Mouse (Mus musculus): Measurements from ENCODE around the gene Msh4. TPM values are rescaled to one million over a fixed set of nuclear protein-coding genes. Genes with fewer than 3 reads are reported as not detected.
"Not testable (repeated sequence)": the region's sequence is repeated elsewhere in the genome, so short reads cannot be mapped to it uniquely, and the experiment has no call there.

Msh4 gene
- polyA plus RNA-seq, 1 experiment from 2014 or later, result 0.11 TPM

- H3K4me2 ChIP-seq, result no peak overlapping the region
- no peak overlapping the region for H3K27ac ChIP-seq (ENCODE audit: low read depth, low read length)
- no peaks in the 10 kb centered on the region for H3K4me1 ChIP-seq (replicated peaks; ENCODE audit: control insufficient read depth, insufficient read depth, low read length)
- no peak overlapping the region for H3K9ac ChIP-seq (ENCODE audit: low read depth, low read length)
- no peaks in the 10 kb centered on the region for H3K9me3 ChIP-seq (ENCODE audit: control insufficient read depth, low read length)
- no peaks in the 10 kb centered on the region for H3K36me3 ChIP-seq (ENCODE audit: control insufficient read depth, insufficient read depth, low read length)
- DNase-seq (ENCODE audit: low spot score) (no peak), ATAC-seq (replicated peaks; ENCODE audit: low FRiP score) (no peak)
- no peak overlapping the region for H3K4me3 ChIP-seq (ENCODE audit: low read depth, low read length)
- no peaks in the 10 kb centered on the region for H3K27me3 ChIP-seq (replicated peaks; ENCODE audit: control insufficient read depth, insufficient read depth, low read length)
- WGBS, result 74% methylated on average over 14 of the region's 14 CpGs
Observed at GRCm38 (mm10) chr3:153867149-153868136, 38.5 kb downstream of the Msh4 start.

DNA sequence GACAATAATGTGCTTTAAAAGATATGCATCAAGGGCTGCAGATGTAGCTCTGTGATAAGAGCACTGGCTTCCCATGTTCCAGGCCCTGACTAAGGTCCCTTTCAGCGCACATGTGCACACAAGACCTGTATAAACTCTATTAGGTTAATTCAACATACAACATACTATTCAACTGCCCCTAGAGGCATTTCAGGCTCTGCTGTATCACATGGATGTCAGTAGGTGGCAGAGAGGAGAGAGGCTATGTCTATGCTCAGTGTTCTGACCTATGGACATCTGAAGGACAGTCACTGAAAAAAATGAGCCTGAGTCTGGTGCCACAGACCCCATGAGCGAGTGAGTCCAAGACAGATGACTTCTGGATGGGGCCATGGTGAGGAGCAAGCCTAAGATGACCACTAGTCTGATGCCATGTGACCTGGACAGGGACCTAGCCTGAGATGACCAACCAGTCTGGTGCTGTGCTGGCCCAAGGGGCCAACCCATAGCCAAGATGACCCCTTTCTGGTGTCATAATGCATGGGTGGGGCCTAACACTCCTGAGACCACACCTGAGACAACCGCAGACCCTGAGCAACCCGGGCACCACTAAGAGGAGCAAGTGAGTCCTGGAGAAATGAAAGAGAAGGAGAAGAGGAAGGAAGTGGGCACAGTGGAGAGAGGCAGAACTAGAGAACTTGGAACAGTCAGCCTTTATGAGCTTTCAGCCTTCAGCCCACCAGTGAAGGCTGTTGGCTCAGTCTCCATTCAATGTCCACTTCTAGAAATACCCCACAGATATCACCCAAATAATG, 41.1 kb downstream of the Msh4 start:
- Histone ChIP-seq H3K27ac (ENCODE audit: low read depth, low read length) (no peak overlapping the region), H3K36me3 (ENCODE audit: control insufficient read depth, insufficient read depth, low read length) (no peaks in the 10 kb centered on the region), H3K4me1 (replicated peaks; ENCODE audit: control insufficient read depth, insufficient read depth, low read length) (no peaks in the 10 kb centered on the region; the same call in 1 of the 2 replicates), H3K4me2 (no peak overlapping the region), H3K4me3 (ENCODE audit: low read depth, low read length) (no peak overlapping the region), H3K9ac (ENCODE audit: low read depth, low read length) (no peak overlapping the region), H3K27me3 (replicated peaks; ENCODE audit: control insufficient read depth, insufficient read depth, low read length) (no peaks in the 10 kb centered on the region), H3K9me3 (ENCODE audit: control insufficient read depth, low read length) (no peaks in the 10 kb centered on the region)
- WGBS, result 62% methylated on average over 4 of the region's 4 CpGs
- DNase-seq (ENCODE audit: low spot score) (no peak), ATAC-seq (replicated peaks; ENCODE audit: low FRiP score) (peak; percentile 41)

GRCm38 (mm10) chr3:153863816-153864215, 42.1 kb downstream of the Msh4 start:
- H3K27ac ChIP-seq (ENCODE audit: low read depth, low read length), result no peak overlapping the region
- no peaks in the 10 kb centered on the region; the same call in none of the 2 replicates for H3K4me1 ChIP-seq (replicated peaks; ENCODE audit: control insufficient read depth, insufficient read depth, low read length)
- 70% methylated on average over 2 of the region's 2 CpGs for WGBS
- H3K27me3 ChIP-seq (replicated peaks; ENCODE audit: control insufficient read depth, insufficient read depth, low read length), result no peaks in the 10 kb centered on the region
- H3K4me2 ChIP-seq, result no peak overlapping the region
- H3K36me3 ChIP-seq (ENCODE audit: control insufficient read depth, insufficient read depth, low read length), result no peaks in the 10 kb centered on the region
- no peaks in the 10 kb centered on the region for H3K9me3 ChIP-seq (ENCODE audit: control insufficient read depth, low read length)
- H3K4me3 ChIP-seq (ENCODE audit: low read depth, low read length), result no peak overlapping the region
- no peak for ATAC-seq (replicated peaks; ENCODE audit: low FRiP score)
- no peak overlapping the region for H3K9ac ChIP-seq (ENCODE audit: low read depth, low read length)
- DNase-seq (ENCODE audit: low spot score), result no peak

DNA sequence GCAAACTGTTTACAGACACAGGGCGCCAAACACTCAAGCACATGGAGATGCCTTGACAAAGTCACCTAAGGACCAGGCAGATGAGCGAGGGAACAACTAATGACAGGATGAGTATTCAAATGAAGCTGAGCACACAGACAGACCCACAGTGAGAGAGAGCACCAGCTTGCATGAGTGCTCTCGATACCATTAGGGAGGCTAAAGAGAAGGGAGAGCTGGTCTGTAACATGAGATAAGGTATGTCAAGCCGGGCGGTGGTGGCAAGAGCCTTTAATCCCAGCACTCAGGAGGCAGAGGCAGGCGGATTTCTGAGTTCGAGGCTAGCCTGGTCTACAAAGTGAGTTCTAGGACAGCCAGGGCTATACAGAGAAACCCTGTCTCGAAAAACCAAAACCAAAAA, 45.5 kb downstream of the Msh4 start:
- peak; percentile 85 for ATAC-seq (replicated peaks; ENCODE audit: low FRiP score)

GRCm38 (mm10) chr3:153858350-153859001, 47.5 kb downstream of the Msh4 start:
- H3K27me3 ChIP-seq (replicated peaks; ENCODE audit: control insufficient read depth, insufficient read depth, low read length), result no peaks in the 10 kb centered on the region
- DNase-seq (ENCODE audit: low spot score) (no peak), ATAC-seq (replicated peaks; ENCODE audit: low FRiP score) (peak; percentile 65)
- H3K27ac ChIP-seq (ENCODE audit: low read depth, low read length), result no peak overlapping the region
- H3K9ac ChIP-seq (ENCODE audit: low read depth, low read length), result no peak overlapping the region
- WGBS, result 76% methylated on average over 10 of the region's 10 CpGs
- H3K4me2 ChIP-seq, result no peak overlapping the region
- H3K36me3 ChIP-seq (ENCODE audit: control insufficient read depth, insufficient read depth, low read length), result no peaks in the 10 kb centered on the region
- no peak overlapping the region for H3K4me3 ChIP-seq (ENCODE audit: low read depth, low read length)
- H3K9me3 ChIP-seq (ENCODE audit: control insufficient read depth, low read length), result no peaks in the 10 kb centered on the region
- H3K4me1 ChIP-seq (replicated peaks; ENCODE audit: control insufficient read depth, insufficient read depth, low read length), result peaks cover 5% of the 10 kb centered on the region

More for the DNA sequence above, 45.5 kb downstream of the Msh4 start:
- H3K9ac ChIP-seq (ENCODE audit: low read depth, low read length); H3K9me3 ChIP-seq (ENCODE audit: control insufficient read depth, low read length); H3K36me3 ChIP-seq (ENCODE audit: control insufficient read depth, insufficient read depth, low read length); H3K4me1 ChIP-seq (replicated peaks; ENCODE audit: control insufficient read depth, insufficient read depth, low read length); DNase-seq (ENCODE audit: low spot score); H3K4me3 ChIP-seq (ENCODE audit: low read depth, low read length); H3K4me2 ChIP-seq; H3K27me3 ChIP-seq (replicated peaks; ENCODE audit: control insufficient read depth, insufficient read depth, low read length); H3K27ac ChIP-seq (ENCODE audit: low read depth, low read length): not testable (repeated sequence)
- 66% methylated on average over 8 of the region's 8 CpGs for WGBS

DNA sequence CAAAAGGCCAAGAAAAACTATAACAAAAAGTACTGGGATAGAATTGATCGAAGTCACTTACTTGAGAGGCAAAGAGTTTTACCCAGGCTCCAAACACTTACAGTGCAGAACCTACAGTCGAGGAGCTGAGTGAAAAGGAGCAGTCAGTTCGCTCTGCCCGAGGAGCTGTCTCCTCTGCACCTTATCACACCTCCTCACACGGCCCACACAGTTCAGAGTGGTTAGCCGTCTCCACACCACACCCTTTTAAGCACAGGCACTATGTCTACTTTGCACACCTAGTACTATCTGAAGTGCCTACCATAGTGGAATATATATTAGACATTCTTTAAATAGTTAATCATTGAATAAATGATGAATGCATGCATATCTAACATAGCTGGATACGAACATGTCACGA, 53.7 kb downstream of the Msh4 start:
- ATAC-seq (replicated peaks; ENCODE audit: low FRiP score) (peak; percentile 97), DNase-seq (ENCODE audit: low spot score) (no peak)
- Histone ChIP-seq H3K4me1 (replicated peaks; ENCODE audit: control insufficient read depth, insufficient read depth, low read length) (peaks cover 28% of the 10 kb centered on the region), H3K27ac (ENCODE audit: low read depth, low read length) (peak overlapping the region; percentile 90), H3K9me3 (ENCODE audit: control insufficient read depth, low read length) (no peaks in the 10 kb centered on the region), H3K4me3 (ENCODE audit: low read depth, low read length) (0 out of 2 replicates have a peak overlapping the region, but pooled peaks have one; percentile 20), H3K9ac (ENCODE audit: low read depth, low read length) (no peak overlapping the region), H3K4me2 (peak overlapping the region; percentile 58), H3K27me3 (replicated peaks; ENCODE audit: control insufficient read depth, insufficient read depth, low read length) (no peaks in the 10 kb centered on the region), H3K36me3 (ENCODE audit: control insufficient read depth, insufficient read depth, low read length) (no peaks in the 10 kb centered on the region)
- 41% methylated on average over 8 of the region's 8 CpGs for WGBS

DNA sequence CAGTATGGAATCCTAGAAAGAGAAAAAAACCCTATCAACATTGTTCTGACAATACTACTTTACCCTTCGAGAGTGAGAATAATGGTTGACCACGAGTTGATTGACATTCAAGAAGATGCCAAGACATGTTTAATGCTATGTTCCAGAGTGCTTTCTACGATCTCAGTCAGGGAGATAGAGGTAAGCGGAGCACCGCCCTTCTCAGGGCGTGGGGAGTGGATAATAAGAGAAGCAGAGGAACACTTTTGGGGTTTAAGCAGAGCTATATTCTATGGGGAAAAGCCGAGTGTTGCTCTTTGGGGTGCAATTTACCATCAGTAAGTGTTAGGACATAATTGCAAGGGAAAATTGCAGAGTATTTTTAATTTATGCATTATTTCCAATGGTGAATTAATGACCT, 55.2 kb downstream of the Msh4 start:
- no peaks in the 10 kb centered on the region for H3K9me3 ChIP-seq (ENCODE audit: control insufficient read depth, low read length)
- DNase-seq (ENCODE audit: low spot score) (no peak), ATAC-seq (replicated peaks; ENCODE audit: low FRiP score) (peak; percentile 40)
- H3K27ac ChIP-seq (ENCODE audit: low read depth, low read length), result peak overlapping the region; percentile 39
- H3K4me1 ChIP-seq (replicated peaks; ENCODE audit: control insufficient read depth, insufficient read depth, low read length), result peaks cover 41% of the 10 kb centered on the region
- peak overlapping the region; percentile 61 for H3K4me2 ChIP-seq
- peak overlapping the region; percentile 36 for H3K9ac ChIP-seq (ENCODE audit: low read depth, low read length)
- no peaks in the 10 kb centered on the region for H3K27me3 ChIP-seq (replicated peaks; ENCODE audit: control insufficient read depth, insufficient read depth, low read length)
- H3K4me3 ChIP-seq (ENCODE audit: low read depth, low read length), result peak overlapping the region; percentile 18
- 46% methylated on average over 7 of the region's 7 CpGs for WGBS
- no peaks in the 10 kb centered on the region for H3K36me3 ChIP-seq (ENCODE audit: control insufficient read depth, insufficient read depth, low read length)

DNA sequence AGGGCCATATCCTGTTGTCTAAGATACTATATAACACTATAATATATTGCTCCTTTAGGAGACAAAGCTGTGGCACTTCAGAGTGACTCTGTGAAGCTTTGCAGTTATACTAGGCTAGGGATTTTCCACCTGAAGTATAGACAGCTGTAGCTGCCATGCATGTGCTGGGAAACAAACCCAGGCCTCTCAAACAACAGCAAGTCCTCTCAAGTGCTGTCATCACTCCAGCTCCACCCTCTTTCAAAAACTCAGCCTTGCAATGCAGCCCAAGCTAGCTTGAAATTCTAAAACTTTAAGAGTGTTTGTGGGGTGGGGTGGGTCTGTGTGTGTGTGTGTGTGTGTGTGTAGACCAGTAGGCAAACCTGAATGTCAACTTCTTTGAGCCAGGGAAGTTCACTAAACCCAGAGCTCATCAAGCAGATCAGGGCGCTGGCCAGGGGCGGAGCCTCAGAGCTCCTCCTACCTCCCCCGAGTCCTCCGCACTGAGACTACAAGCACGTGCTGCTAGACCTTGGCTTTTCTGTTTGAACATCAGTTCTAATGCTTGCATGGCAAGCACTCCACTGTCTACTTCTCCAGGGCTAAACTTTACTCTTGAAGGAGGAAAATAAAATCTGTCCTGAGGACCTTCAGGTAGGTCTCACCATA, 56.4 kb downstream of the Msh4 start:
- peaks cover 45% of the 10 kb centered on the region for H3K4me1 ChIP-seq (replicated peaks; ENCODE audit: control insufficient read depth, insufficient read depth, low read length)
- H3K4me2 ChIP-seq, result peak overlapping the region; percentile 61
- H3K27me3 ChIP-seq (replicated peaks; ENCODE audit: control insufficient read depth, insufficient read depth, low read length), result no peaks in the 10 kb centered on the region
- peak overlapping the region; percentile 18; the same call in 1 of the 2 replicates for H3K4me3 ChIP-seq (ENCODE audit: low read depth, low read length)
- no peaks in the 10 kb centered on the region for H3K9me3 ChIP-seq (ENCODE audit: control insufficient read depth, low read length)
- H3K9ac ChIP-seq (ENCODE audit: low read depth, low read length), result peak overlapping the region; percentile 41
- no peaks in the 10 kb centered on the region for H3K36me3 ChIP-seq (ENCODE audit: control insufficient read depth, insufficient read depth, low read length)
- DNase-seq (ENCODE audit: low spot score), result peak; percentile 69
- peak; percentile 76 for ATAC-seq (replicated peaks; ENCODE audit: low FRiP score)
- WGBS, result 5% methylated on average over 5 of the region's 5 CpGs
- peak overlapping the region; percentile 39 for H3K27ac ChIP-seq (ENCODE audit: low read depth, low read length)

Data from liver, embryonic 11.5 days (tissue).